Mouse (Mus musculus): ENCODE data around the gene Svep1.

DNA sequence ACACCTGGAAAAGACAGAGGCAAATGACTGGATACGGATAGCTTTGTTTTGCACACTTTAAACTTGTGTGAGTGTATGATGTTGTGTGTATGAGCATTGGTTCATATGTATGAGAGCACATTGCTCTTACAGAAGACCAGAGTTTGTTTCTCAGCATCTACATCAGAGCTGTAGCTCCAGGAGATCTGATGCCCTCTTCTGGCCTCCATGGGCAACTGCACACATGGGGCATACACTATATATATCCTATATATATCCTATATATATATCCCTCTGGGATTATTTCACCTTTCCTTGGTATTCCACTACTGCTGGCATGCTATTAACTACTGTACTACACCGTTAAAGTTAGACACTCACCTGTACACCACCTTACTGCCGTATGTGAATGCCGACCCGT, 122.5 kb downstream of the Svep1 start:
- TF ChIP-seq CTCF (IDR thresholded peaks at IDR 0.05) (no peak), POLR2A (IDR thresholded peaks at IDR 0.05; ENCODE audit: insufficient read depth, low read depth, low read length) (no peak)

All from heart, adult 2 months (tissue).